Mouse (Mus musculus) heart, adult 8-10 months (tissue): ENCODE data around the gene Tex19.2. TPM values are rescaled to one million over a fixed set of nuclear protein-coding genes. Genes with fewer than 3 reads are reported as not detected.
"Not testable (repeated sequence)": the region's sequence is repeated elsewhere in the genome, so short reads cannot be mapped to it uniquely, and the experiment has no call there.

Experiments
- DNase-seq: peaks from one replicate; pipeline ENCODE4 v3.0.0; 2022; ENCODE audit warnings: low spot score
- total RNA-seq, 4 experiments: library from RNA; stranded (reverse); gene quantifications; 2 replicates each; pipeline ENCODE4 v1.2.4; 2022

Gene Tex19.2
- total RNA-seq, 4 experiments from 2014 or later: not detected

GRCm38 (mm10) chr11:121111601-121112000, 6.9 kb downstream of the Tex19.2 start:
- no peak for DNase-seq

DNA sequence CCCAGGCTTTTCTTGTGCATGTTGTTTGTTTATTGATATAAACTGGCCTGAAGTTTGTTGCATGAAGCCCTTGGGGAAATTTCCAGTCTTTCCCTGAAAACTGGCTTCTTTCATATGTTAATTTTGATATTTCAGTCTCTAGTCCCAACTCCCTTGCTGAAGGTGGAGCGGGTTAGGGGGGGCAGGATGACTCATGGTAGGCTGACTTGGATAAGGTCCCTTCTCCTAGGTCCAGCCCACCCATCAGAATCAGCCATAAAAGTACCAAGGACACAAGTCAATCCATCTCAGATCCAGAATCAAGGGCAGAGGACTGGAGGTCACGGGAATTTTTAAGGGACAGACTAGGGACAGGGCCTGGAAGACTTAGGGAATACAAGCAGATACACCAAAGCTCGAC, 7.4 kb downstream of the Tex19.2 start:
- no peak for DNase-seq

DNA sequence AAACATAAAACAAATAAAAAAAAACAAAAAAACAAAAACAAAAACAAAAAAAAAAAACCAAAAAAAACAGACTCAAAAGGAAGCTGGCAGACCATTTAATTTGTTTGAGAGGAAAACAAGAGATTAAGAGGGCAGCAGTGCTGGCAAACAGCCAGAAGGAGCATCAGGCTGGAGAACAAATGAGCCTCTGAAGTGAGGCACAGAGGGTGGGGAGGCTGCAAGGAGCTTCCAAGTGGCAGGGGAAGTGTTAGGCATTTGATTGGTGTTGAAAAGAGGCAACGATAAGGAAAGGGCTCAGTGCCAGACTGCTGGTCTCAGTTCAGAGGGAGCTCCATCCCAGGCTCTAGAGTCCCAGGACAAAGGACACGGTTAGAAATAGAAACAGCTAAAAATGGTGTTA, 8.5 kb downstream of the Tex19.2 start:
- DNase-seq: peak; percentile 68

DNA sequence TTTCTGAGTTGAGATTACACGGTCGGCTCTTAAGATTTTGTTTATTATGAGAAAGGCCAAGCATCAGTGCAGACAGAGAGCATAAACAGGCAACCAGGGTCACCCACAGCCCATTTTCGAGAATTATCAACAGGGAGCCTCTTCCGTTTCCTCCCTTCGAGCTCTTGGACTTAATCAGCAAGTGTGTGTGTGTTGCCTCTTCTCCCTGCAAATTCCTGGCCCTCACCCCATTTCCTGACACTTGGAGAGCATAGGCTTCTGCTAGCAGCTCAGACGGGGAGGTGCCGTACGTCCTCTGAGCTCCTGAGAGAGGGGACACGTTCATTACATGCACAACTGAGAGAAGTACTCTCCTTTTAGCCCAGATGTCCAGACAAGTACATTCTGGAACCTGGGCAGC, 10.4 kb downstream of the Tex19.2 start:
- DNase-seq: no peak

DNA sequence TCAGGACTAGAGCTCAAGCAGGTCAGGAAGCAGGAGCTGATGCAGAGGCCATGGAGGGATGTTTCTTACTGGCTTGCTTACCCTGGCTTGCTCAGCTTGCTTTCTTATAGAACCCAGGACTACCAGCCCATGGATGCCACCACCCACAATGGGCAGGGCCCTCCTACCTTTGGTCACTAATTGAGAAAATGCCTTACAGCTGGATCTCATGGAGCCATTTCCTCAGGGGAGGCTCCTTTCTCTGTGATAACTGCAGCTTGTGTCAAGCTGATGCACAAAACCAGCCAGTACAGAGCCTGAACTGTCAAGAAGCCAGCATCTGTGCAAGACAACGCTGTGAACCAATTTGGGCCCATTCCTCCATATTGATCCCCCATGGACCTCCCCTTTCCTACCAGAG, 11.2 kb downstream of the Tex19.2 start:
- DNase-seq: not testable (repeated sequence)

DNA sequence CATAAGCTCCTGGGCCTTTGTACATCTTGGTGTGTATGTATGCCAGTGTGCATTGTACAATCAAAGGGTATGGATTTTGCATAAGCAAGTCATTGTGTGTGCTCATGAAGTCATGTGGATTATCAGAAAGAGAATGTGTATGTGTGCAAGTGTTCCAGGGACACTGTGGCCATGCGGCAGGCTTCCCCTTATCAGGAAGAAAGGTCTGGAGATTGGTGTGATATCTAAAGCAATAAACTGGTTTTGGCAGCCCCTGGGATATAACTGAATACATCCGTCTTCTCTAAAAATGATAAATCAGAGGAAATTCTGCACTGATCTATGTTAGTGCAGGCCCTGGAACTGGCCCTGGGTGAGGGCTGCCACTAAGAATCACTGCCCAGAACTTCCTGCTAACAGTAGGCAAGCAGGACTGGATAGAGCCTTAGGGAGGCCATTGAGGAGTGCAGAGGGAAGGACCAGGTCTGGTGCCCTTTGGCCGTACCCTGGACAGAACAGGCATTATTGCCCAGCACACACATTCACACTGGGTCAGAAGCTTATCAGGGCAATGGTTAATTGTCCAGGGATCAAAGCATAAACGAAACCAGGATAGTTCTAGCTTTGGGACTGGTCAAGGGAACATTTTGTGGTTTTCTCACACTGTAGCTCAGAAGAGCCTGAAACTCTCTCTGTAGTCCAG, 17.2 kb downstream of the Tex19.2 start:
- no peak for DNase-seq

DNA sequence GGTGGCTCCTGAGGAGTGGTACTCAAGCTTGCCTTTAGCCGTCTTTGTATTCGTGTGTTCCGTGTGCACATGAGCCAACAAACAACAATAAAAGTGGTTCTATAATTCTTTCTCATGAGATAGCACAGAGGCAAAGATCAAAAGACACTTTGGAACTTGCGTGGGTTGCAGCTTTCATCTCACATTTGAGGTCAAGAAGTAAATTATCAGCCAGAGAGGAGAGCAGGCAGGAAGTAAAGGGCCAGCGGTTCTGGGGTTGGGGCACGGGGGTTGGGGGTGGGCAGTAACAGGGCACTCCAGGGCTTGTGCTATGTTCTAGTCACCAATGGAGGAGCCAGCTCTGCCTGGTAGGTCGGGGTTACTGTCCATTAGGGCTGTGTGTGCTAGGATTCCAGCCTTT, 17.8 kb downstream of the Tex19.2 start:
- DNase-seq: no peak

GRCm38 (mm10) chr11:121099762-121100161, 18.7 kb downstream of the Tex19.2 start:
- no peak for DNase-seq

DNA sequence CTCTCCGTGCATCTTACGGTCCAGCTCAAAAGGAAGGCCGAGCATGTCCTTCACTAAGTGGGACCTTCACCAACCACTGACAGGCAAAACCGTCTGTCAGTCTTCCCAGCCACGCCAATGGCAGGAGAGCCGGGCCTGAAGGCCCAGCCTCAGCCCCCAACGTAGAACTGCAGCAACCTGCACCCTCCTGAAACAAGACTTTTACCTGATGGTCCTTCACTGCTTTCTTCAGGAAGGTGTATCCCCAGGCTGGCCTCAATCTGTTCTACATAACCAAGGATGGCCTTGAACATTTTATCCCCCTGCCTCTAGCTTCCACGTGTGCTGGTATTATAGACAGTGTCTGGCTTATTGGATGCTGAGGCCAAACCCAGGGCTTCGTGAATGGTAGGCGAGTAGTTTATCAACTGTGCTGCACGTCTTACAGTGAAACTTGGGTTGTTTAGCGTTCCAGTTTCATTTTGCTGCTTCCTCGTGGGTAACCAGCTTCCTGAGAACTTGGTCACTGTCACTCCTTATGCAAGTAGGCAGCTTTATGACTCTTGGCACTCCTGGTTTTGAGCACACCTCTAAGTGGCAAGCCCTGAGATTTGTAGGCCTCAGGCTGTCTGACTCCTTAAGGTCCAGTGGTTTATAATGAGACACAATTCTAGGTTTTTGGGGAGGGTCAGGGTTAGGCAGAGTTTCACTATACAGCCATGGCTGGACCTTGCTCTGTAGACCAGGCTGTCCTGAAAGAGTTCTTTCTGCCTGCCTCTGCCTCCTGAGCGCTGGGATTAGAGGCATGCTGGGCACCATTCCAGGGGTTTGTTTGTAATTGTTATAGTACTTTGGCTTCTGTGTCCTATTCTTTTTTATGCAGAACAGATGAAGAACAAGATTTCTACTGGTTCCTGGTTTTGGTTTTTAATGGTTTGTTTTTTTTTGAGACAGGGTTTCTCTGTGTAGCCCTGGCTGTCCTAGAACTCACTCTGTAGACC, 25.6 kb downstream of the Tex19.2 start:
- DNase-seq: no peak

DNA sequence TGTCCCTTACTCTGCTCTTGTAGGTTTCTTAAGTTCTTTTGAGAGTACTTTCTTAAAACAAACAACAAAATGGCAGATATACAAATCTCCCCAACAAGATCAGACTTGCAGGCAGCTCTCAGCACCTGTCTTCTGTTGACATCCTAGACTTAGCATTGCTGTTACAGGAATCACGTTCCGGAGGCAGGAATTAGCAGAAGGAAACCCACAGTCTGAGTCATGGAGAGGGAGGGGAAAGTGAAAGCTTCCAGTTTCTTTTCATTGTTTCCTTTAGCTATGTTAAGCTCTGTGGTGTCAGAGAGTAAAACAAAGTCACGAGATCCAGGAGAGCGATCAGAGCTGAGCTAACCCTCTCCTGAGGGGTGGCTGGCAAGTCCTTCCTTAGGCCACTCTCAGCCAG, 27.5 kb downstream of the Tex19.2 start:
- no peak for DNase-seq

GRCm38 (mm10) chr11:121089756-121090546, 28.5 kb downstream of the Tex19.2 start:
- DNase-seq: no peak

GRCm38 (mm10) chr11:121088997-121089396, 29.5 kb downstream of the Tex19.2 start:
- DNase-seq: no peak

DNA sequence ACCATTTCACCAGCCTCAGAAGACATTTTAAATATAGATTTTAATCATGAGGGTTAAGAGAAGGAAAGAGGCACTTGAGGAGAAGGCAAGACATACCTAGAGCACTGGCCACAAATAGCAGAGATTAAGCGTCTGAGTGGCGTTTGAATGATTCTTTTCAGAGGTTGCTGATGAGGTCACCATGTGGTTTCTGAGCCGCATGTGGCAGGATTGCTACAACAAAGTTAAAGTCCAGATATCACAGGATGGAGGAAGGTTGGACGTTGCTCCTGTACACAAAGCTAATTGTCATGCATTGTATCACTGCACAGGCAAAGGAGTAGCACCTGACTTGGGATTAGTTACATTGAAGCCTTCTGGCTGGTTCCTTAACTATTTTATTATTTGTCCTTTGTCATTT, 32.2 kb downstream of the Tex19.2 start:
- no peak for DNase-seq

GRCm38 (mm10) chr11:121085181-121085580, 33.3 kb downstream of the Tex19.2 start:
- DNase-seq: no peak

- DNase-seq: peak; percentile 35
Observed at GRCm38 (mm10) chr11:121082857-121083500, 35.5 kb downstream of the Tex19.2 start.

DNA sequence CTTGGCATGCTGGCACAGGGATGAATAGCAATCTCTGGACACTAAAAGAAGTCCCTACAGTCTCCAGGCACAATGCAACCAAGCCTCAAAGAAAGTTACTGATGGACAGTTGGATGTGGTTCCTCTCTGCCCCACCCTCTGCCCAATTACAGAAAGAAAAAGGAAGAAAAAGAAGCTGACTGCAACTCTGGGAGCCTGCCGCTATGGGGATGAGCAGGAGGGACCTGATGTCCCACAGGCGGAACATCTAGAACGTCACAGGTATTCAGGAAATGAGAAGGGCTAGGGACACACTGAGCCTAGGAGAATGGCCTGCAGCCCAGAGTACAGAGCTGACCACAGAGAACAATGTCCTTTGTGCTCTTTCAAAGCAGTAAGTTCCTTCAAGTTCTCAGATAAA, 36.2 kb downstream of the Tex19.2 start:
- peak; percentile 8 for DNase-seq

- no peak for DNase-seq
Observed at GRCm38 (mm10) chr11:121081120-121081519, 37.4 kb downstream of the Tex19.2 start, which contains the start of gene Sectm1a. Gene Sectm1a, minus strand, starts transcription at chr11:121081220.

GRCm38 (mm10) chr11:121080330-121080729, 38.1 kb downstream of the Tex19.2 start:
- DNase-seq: no peak

GRCm38 (mm10) chr11:121075655-121076054, 42.8 kb downstream of the Tex19.2 start:
- DNase-seq: no peak

- DNase-seq: not testable (repeated sequence)
Observed at GRCm38 (mm10) chr11:121069662-121070061, 48.8 kb downstream of the Tex19.2 start.

DNA sequence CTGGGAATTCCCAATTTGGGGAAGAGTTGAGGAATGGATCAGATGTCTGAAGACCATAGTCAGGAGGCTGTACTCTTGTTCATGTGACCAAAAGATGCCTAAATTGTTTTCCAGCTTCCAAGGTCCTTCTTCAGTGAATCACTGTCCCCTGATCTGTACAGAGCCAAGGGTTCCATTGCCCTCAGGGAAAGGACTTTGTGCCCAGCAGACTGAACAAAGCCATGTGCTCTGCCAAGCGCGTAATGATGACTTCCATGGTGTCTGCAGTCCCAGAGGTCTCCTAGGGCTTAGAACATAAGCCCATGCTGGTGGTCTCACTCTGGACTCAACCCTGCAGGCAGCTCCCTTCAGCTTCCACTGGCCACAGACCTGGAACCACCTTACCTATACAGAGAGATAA, 50.6 kb downstream of the Tex19.2 start:
- no peak for DNase-seq
